Mouse (Mus musculus): Measurements from ENCODE around the gene Tmem29. TPM values are rescaled to one million over a fixed set of nuclear protein-coding genes. Genes with fewer than 3 reads are reported as not detected.

The Tmem29 gene
- polyA plus RNA-seq, 1 experiment from 2014 or later = 15.3 TPM

DNA sequence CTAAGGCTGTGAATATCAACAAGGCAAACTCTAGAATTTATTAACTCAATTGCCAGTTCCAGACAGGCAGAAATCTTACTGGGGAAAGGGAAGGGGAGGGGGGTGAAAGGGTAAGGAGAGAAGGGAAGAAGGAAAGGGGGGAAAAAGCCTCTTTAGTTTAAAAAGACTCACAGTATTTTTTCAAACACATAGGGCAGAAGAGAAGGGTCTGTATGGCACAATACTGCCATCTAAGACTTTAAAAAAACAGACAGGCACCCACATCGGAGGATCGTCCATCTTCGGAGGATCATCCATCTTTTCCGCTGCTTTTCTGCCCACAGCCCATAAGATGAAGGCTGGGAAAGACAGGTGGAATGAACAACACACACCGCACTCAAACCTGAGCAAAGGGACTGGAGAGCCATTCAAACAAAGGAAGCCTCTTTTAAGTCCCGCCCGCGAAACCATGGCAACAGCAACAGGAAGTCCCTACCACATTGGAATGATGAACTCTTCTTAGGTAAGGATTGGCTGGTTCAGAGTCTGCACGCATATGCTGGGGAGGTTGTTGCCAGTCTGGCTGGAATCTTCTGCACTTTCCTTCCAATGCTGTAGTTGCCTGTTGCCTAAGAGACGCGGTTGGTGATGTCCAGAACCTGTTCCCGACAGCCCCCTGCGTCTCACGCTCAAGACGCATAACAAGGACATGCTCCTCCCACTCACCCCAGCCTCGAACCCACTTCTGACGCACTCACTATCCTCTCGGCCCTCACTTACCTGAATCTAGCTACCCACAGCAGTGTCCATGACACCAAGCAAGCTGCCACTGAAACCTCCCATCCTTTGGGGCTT lies 18.2 kb downstream of the Tmem29 start:
- peak overlapping the region; percentile 61 for H3K4me2 ChIP-seq
- H3K9ac ChIP-seq = peak overlapping the region; percentile 21; the same call in 1 of the 2 replicates
- H3K27me3 ChIP-seq = no peaks in the 10 kb centered on the region
- no peaks in the 10 kb centered on the region for H3K36me3 ChIP-seq
- H3K4me3 ChIP-seq = peak overlapping the region; percentile 46
- H3K9me3 ChIP-seq (replicated peaks) = no peaks in the 10 kb centered on the region
- H3K4me1 ChIP-seq (replicated peaks) = no peaks in the 10 kb centered on the region
- WGBS = 20% methylated on average over 18 of the region's 18 CpGs
- no peak overlapping the region for H3K27ac ChIP-seq
- ATAC-seq (replicated peaks; ENCODE audit: insufficient number of reproducible peaks, insufficient read depth, low FRiP score, low read depth) = peak; percentile 70; the same call in 1 of the 2 replicates

DNA sequence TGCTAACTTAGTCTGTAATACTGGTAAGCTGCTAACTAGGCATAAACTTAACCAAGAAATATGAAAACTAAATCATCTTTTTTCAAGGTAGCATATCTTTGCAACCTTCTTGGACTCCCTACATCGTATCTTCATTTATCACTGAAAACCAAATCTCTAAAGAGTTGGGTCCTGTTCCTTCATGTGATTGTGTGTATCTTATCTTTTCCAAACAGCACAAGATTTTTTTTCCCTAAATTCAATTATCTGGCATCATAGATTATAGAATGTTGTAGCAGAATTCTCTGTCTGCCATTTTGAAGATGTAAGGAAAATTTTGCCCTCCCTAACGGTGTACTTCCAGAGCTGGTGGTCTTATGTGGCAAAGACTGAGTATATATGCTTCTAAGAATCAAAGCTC lies 22.6 kb downstream of the Tmem29 start:
- ATAC-seq (replicated peaks; ENCODE audit: insufficient number of reproducible peaks, insufficient read depth, low FRiP score, low read depth) = no peak
- H3K4me2 ChIP-seq = no peak overlapping the region
- no peaks in the 10 kb centered on the region for H3K9me3 ChIP-seq (replicated peaks)
- no peaks in the 10 kb centered on the region for H3K4me1 ChIP-seq (replicated peaks)
- no peak overlapping the region for H3K4me3 ChIP-seq
- no peak overlapping the region for H3K9ac ChIP-seq
- 76% methylated on average over 2 of the region's 2 CpGs for WGBS
- H3K36me3 ChIP-seq = no peaks in the 10 kb centered on the region
- no peaks in the 10 kb centered on the region for H3K27me3 ChIP-seq
- H3K27ac ChIP-seq = no peak overlapping the region

- ATAC-seq (replicated peaks; ENCODE audit: insufficient number of reproducible peaks, insufficient read depth, low FRiP score, low read depth) = no peak
- no peaks in the 10 kb centered on the region for H3K36me3 ChIP-seq
- 74% methylated on average over 7 of the region's 7 CpGs for WGBS
Measured at GRCm38 (mm10) chrX:150435367-150435766, 23.6 kb downstream of the Tmem29 start.

GRCm38 (mm10) chrX:150413505-150413904 lies 45.4 kb downstream of the Tmem29 start:
- WGBS = 92% methylated on average over 4 of the region's 4 CpGs
- ATAC-seq (replicated peaks; ENCODE audit: insufficient number of reproducible peaks, insufficient read depth, low FRiP score, low read depth) = no peak
- H3K9ac ChIP-seq = no peak overlapping the region
- no peaks in the 10 kb centered on the region for H3K4me1 ChIP-seq (replicated peaks)
- no peak overlapping the region for H3K4me2 ChIP-seq
- no peak overlapping the region for H3K4me3 ChIP-seq
- no peaks in the 10 kb centered on the region for H3K36me3 ChIP-seq
- H3K27me3 ChIP-seq = no peaks in the 10 kb centered on the region
- H3K27ac ChIP-seq = no peak overlapping the region
- no peaks in the 10 kb centered on the region for H3K9me3 ChIP-seq (replicated peaks)

More at GRCm38 (mm10) chrX:150435367-150435766, 23.6 kb downstream of the Tmem29 start:
- H3K4me1 ChIP-seq (replicated peaks) = no peaks in the 10 kb centered on the region
- no peak overlapping the region for H3K27ac ChIP-seq
- no peaks in the 10 kb centered on the region for H3K9me3 ChIP-seq (replicated peaks)
- H3K4me2 ChIP-seq = no peak overlapping the region
- no peaks in the 10 kb centered on the region for H3K27me3 ChIP-seq
- H3K9ac ChIP-seq = no peak overlapping the region
- H3K4me3 ChIP-seq = no peak overlapping the region

Other genes starting within 250 kb of the Tmem29 start
- gene Alas2, start 88.2 kb upstream of the Tmem29 start, polyA plus RNA-seq (2015; fragmentation: Nextera tagmentation; extraction: Ambion mirVana) = 373 and 423 TPM in 2 replicates
- gene Pfkfb1, start 129.1 kb upstream of the Tmem29 start, polyA plus RNA-seq (2015; fragmentation: Nextera tagmentation; extraction: Ambion mirVana) = 4.7 and 5.6 TPM in 2 replicates
- 10.0 and 13.0 TPM in 2 replicates for gene Apex2, start 130.7 kb upstream of the Tmem29 start, polyA plus RNA-seq (2015; fragmentation: Nextera tagmentation; extraction: Ambion mirVana)
- gene Tro, start 198.4 kb upstream of the Tmem29 start, polyA plus RNA-seq (2015; fragmentation: Nextera tagmentation; extraction: Ambion mirVana) = 13.3 and 17.9 TPM in 2 replicates

Measured in heart, embryonic 15.5 days (tissue).